Mouse (Mus musculus) hematopoietic stem cell, adult 5-6 weeks (primary cell): Measurements from ENCODE around the gene Sbp. TPM values are rescaled to one million over a fixed set of nuclear protein-coding genes. Genes with fewer than 3 reads are reported as not detected.
A peak's percentile ranks its signal among the peaks of the same experiment; 100 is the strongest.

Source experiments
- ATAC-seq, 2 experiments: fragments of 125-278 bp in 1 of 2; replicated peaks in 1 of 2; 2 replicates each; pipeline ENCODE4 v1.8.0; 2016 to 2017; ENCODE audit warnings: inconsistent platforms in 2 of 2, mild to moderate bottlenecking in 2 of 2, moderate number of reproducible peaks in 2 of 2, low read depth in 1 of 2, moderate TSS enrichment in 1 of 2; ENCODE audit not compliant: low FRiP score in 2 of 2, poor library complexity in 2 of 2, severe bottlenecking in 2 of 2, insufficient read depth in 1 of 2, low TSS enrichment in 1 of 2
- total RNA-seq: library from RNA; stranded (forward); fragments of 172-1452, 232-1000 nt; gene quantifications from 2 replicates; pipeline ENCODE4 v1.2.3, GENCODE M21; 2017

Sbp gene
- total RNA-seq, 1 experiment from 2014 or later, result not detected

GRCm38 (mm10) chr17:23980297-23980909 is 38.9 kb downstream of the Sbp start, which contains the start of gene Prss30:
Gene Prss30, minus strand, starts transcription at chr17:23980566.
- peak; percentile 49 to 74; a peak in 3 of 4 replicates for ATAC-seq

DNA sequence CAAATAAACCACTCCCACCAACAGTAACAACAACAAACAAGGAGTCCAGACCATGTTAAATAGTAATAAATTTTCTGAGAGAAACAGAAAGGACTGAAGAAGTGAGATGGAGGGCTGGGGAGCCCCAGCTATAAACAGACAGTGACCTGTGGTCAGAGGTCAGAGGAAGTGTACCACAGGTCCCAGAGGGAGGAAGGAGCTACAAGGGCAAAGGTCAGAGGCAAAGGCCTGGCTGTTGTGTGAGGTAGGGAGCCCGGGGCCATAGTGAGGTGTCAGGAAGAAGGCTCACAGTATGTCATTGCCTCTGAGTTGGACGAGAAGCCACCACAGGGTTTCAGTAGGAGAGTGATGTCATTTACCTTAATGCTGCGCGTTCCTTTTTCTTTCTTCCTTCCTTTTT is 41.4 kb downstream of the Sbp start:
- no peak for ATAC-seq

DNA sequence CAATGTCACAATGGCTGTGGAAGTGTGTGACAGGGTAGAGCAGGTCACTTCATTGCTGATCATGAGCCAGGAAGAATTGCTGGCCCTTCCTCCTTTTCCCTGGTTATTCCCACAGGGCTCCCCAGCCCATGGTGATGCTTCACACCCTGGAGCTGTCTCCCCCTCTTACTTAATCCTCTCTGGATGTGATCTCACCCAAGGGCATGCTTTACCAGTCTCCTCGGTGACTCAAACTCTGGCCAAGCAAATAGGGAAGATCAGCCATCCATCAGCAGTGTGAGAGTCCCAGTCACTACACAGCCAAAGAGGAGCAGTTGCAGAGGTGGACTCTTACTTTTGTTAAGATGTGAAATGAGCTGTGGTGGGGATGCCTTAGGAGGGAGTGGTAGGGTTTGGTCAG is 43.5 kb downstream of the Sbp start:
- ATAC-seq, result no peak

DNA sequence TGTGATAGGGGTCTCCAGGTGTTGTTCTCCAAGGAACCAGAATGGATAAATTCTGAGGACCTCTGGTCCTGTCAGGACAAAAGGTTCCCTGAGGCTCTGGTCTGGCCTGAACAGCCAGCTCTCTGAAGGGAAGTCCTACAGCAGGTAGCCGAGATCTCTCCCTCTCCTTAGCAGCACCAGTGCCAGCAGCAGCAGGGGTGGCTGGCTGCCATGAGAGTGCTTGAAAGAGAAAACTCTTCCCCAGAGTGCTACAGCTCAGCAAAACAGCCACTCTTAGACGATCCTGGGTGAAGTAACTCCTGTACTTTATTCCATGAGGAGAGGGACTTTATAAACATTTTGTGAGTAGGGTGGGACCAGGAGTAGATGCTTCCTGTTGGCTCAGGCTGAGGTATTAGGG is 48.3 kb downstream of the Sbp start:
- ATAC-seq, result no peak

GRCm38 (mm10) chr17:23992789-23993553 is 51.5 kb downstream of the Sbp start:
- ATAC-seq, result 0 out of 4 replicates have a peak, but pooled peaks of 1 of the 2 experiments have one; percentile 1

GRCm38 (mm10) chr17:23993559-23994428 is 52.3 kb downstream of the Sbp start:
- ATAC-seq, result peak; percentile 78 to 84

- no peak for ATAC-seq
Measured at GRCm38 (mm10) chr17:23994667-23995066, 53.2 kb downstream of the Sbp start.

Other genes with a start within 250 kb of the Sbp start
- gene 1520401A03Rik, start 218.9 kb upstream of the Sbp start, total RNA-seq, result not detected in 2 replicates
- gene Pkmyt1, start 215.3 kb upstream of the Sbp start, total RNA-seq, result 13.9 and 14.3 TPM in 2 replicates
- gene Paqr4, start 200.8 kb upstream of the Sbp start, total RNA-seq, result 2.3 and 3.4 TPM in 2 replicates
- not detected in 2 replicates for gene Kremen2, start 195.8 kb upstream of the Sbp start, total RNA-seq
- gene Flywch1, start 170.1 kb upstream of the Sbp start, total RNA-seq, result 26.3 and 33.2 TPM in 2 replicates
- 6.3 and 9.1 TPM in 2 replicates for gene Flywch2, start 155.6 kb upstream of the Sbp start, total RNA-seq
- 133 and 212 TPM in 2 replicates for gene Srrm2, start 151.1 kb upstream of the Sbp start, total RNA-seq
- gene Elob, start 112.5 kb upstream of the Sbp start, total RNA-seq, result 82.3 and 105 TPM in 2 replicates
- gene Prss33, start 105.6 kb upstream of the Sbp start, total RNA-seq, result 0.65 TPM in 1 of 2 replicates, not detected in the other
- gene Prss32, start 97.8 kb upstream of the Sbp start, total RNA-seq, result not detected in 2 replicates
- gene Prss41, start 97.5 kb upstream of the Sbp start, total RNA-seq, result not detected in 2 replicates
- gene Prss21, start 73.6 kb upstream of the Sbp start, total RNA-seq, result not detected in 2 replicates
- not detected in 2 replicates for gene Dcpp1, start 60.8 kb upstream of the Sbp start, total RNA-seq
- not detected in 2 replicates for gene Dcpp2, start 60.8 kb upstream of the Sbp start, total RNA-seq
- gene Dcpp3, start 24.2 kb upstream of the Sbp start, total RNA-seq, result not detected in 2 replicates
- gene Sbpl, start 13.6 kb downstream of the Sbp start, total RNA-seq, result not detected in 2 replicates
- 0.69 TPM in 1 of 2 replicates, not detected in the other for gene Prss30, start 38.9 kb downstream of the Sbp start, total RNA-seq
- not detected in 2 replicates for gene Prss22, start 56.4 kb downstream of the Sbp start, total RNA-seq
- gene Prss27, start 96.5 kb downstream of the Sbp start, total RNA-seq, result not detected in 2 replicates
- gene Kctd5, start 131.8 kb downstream of the Sbp start, total RNA-seq, result 20.0 and 21.4 TPM in 2 replicates
- 42.8 and 49.0 TPM in 2 replicates for gene Pdpk1, start 209.3 kb downstream of the Sbp start, total RNA-seq
- gene Amdhd2, start 222.1 kb downstream of the Sbp start, total RNA-seq, result 17.0 and 19.1 TPM in 2 replicates
- 65.1 and 74.2 TPM in 2 replicates for gene Atp6v0c, start 228.0 kb downstream of the Sbp start, total RNA-seq